Mouse (Mus musculus): ENCODE results near the gene Nhsl1.
"Not testable (repeated sequence)": the region's sequence is repeated elsewhere in the genome, so short reads cannot be mapped to it uniquely, and the experiment has no call there.

Nhsl1 gene

GRCm38 (mm10) chr10:18547381-18547780 is 228.6 kb downstream of the Nhsl1 start:
- DNase-seq: no peak

- DNase-seq: no peak
Observed at GRCm38 (mm10) chr10:18549321-18550216, 230.8 kb downstream of the Nhsl1 start.

GRCm38 (mm10) chr10:18559076-18559475 is 240.3 kb downstream of the Nhsl1 start:
- not testable (repeated sequence) for DNase-seq

GRCm38 (mm10) chr10:18561445-18561844 is 242.7 kb downstream of the Nhsl1 start:
- DNase-seq: no peak

- DNase-seq: peak; percentile 45
Observed at GRCm38 (mm10) chr10:18562940-18563339, 244.2 kb downstream of the Nhsl1 start.

GRCm38 (mm10) chr10:18572581-18572980 is 253.8 kb downstream of the Nhsl1 start:
- no peak for DNase-seq

Measured in cerebellum, adult 11 months (tissue).